Mouse (Mus musculus): Measurements from ENCODE around the gene Plekhm2. TPM values are rescaled to one million over a fixed set of nuclear protein-coding genes. Genes with fewer than 3 reads are reported as not detected.

Gene Plekhm2
- total RNA-seq, 2 experiments from 2014 or later = 62.9 to 70.8 TPM

GRCm38 (mm10) chr4:141635991-141636390, 28.7 kb downstream of the Plekhm2 start:
- no peak for DNase-seq (ENCODE audit: low spot score in 2 of 2)

- peak in 1 of 2 experiments; percentile 25 for DNase-seq (ENCODE audit: low spot score in 2 of 2)
Observed at GRCm38 (mm10) chr4:141632111-141632873, 32.4 kb downstream of the Plekhm2 start.

- no peak for DNase-seq (ENCODE audit: low spot score in 2 of 2)
Observed at GRCm38 (mm10) chr4:141631250-141631649, 33.4 kb downstream of the Plekhm2 start.

GRCm38 (mm10) chr4:141630021-141630420, 34.7 kb downstream of the Plekhm2 start:
- DNase-seq (ENCODE audit: low spot score in 2 of 2) = no peak

- DNase-seq (ENCODE audit: low spot score in 2 of 2) = no peak
Observed at GRCm38 (mm10) chr4:141628661-141629060, 36.0 kb downstream of the Plekhm2 start.

GRCm38 (mm10) chr4:141627502-141627901, 37.2 kb downstream of the Plekhm2 start:
- no peak for DNase-seq (ENCODE audit: low spot score in 2 of 2)

GRCm38 (mm10) chr4:141625774-141626550, 38.7 kb downstream of the Plekhm2 start:
- DNase-seq (ENCODE audit: low spot score in 2 of 2) = no peak

GRCm38 (mm10) chr4:141624983-141625773, 39.5 kb downstream of the Plekhm2 start:
- no peak for DNase-seq (ENCODE audit: low spot score in 2 of 2)

GRCm38 (mm10) chr4:141624134-141624533, 40.6 kb downstream of the Plekhm2 start:
- DNase-seq (ENCODE audit: low spot score in 2 of 2) = no peak

- peak; percentile 56 to 57 for DNase-seq (ENCODE audit: low spot score in 2 of 2)
Observed at GRCm38 (mm10) chr4:141623666-141624065, 41.0 kb downstream of the Plekhm2 start, which contains the start of gene Slc25a34. Slc25a34 (minus strand) TSS chr4:141623821.

- DNase-seq (ENCODE audit: low spot score in 2 of 2) = no peak
Observed at GRCm38 (mm10) chr4:141623037-141623436, 41.7 kb downstream of the Plekhm2 start.

- no peak for DNase-seq (ENCODE audit: low spot score in 2 of 2)
Observed at GRCm38 (mm10) chr4:141622580-141622979, 42.1 kb downstream of the Plekhm2 start.

- DNase-seq (ENCODE audit: low spot score in 2 of 2) = no peak
Observed at GRCm38 (mm10) chr4:141622091-141622490, 42.6 kb downstream of the Plekhm2 start.

GRCm38 (mm10) chr4:141621297-141621696, 43.4 kb downstream of the Plekhm2 start:
- no peak for DNase-seq (ENCODE audit: low spot score in 2 of 2)

- DNase-seq (ENCODE audit: low spot score in 2 of 2) = no peak
Observed at GRCm38 (mm10) chr4:141619299-141619883, 45.3 kb downstream of the Plekhm2 start.

- DNase-seq (ENCODE audit: low spot score in 2 of 2) = peak; percentile 60 to 63
Observed at GRCm38 (mm10) chr4:141618565-141619243, 46.0 kb downstream of the Plekhm2 start, which contains the start of gene Tmem82. Tmem82 (minus strand) TSS chr4:141618633.

- DNase-seq (ENCODE audit: low spot score in 2 of 2) = peak in 1 of 2 experiments; percentile 37
Observed at GRCm38 (mm10) chr4:141617863-141618564, 46.7 kb downstream of the Plekhm2 start.

GRCm38 (mm10) chr4:141617299-141617698, 47.4 kb downstream of the Plekhm2 start:
- peak; percentile 62 to 73 for DNase-seq (ENCODE audit: low spot score in 2 of 2)

GRCm38 (mm10) chr4:141616811-141617210, 47.9 kb downstream of the Plekhm2 start:
- DNase-seq (ENCODE audit: low spot score in 2 of 2) = peak in 1 of 2 experiments; percentile 18
